Mouse (Mus musculus) cerebellum, adult 9-10 months (tissue): ENCODE measurements at regions not wholly inside any gene's neighbourhood (a gene's known extent, or its start where the extent isn't known, plus 50 kb on each side); places are given as distances from the start of the nearest gene placed in this dataset.

ENCODE experiments used
- DNase-seq: peaks from one replicate; pipeline ENCODE4 v3.0.0; 2022

- peak; percentile 68 for DNase-seq
These were observed 173.1 kb upstream of the Clint1 start for GRCm38 (mm10) chr11:45678666-45679292.

- no peak for DNase-seq
These were observed 172.6 kb upstream of the Clint1 start for GRCm38 (mm10) chr11:45679293-45679673.

- DNase-seq = no peak
These were observed 166.3 kb upstream of the Clint1 start for GRCm38 (mm10) chr11:45685571-45685970.

GRCm38 (mm10) chr11:45693206-45693605 lies 158.6 kb upstream of the Clint1 start:
- DNase-seq = no peak

GRCm38 (mm10) chr11:45701506-45701905 lies 150.3 kb upstream of the Clint1 start:
- no peak for DNase-seq

- no peak for DNase-seq
These were observed 148.9 kb upstream of the Clint1 start for GRCm38 (mm10) chr11:45702916-45703315.

GRCm38 (mm10) chr11:45704411-45704810 lies 147.4 kb upstream of the Clint1 start:
- no peak for DNase-seq

GRCm38 (mm10) chr11:45718630-45719029 lies 133.2 kb upstream of the Clint1 start:
- no peak for DNase-seq

GRCm38 (mm10) chr11:45719821-45720220 lies 132.0 kb upstream of the Clint1 start:
- no peak for DNase-seq

- DNase-seq = no peak
These were observed 115.3 kb upstream of the Clint1 start for GRCm38 (mm10) chr11:45736561-45736960.

GRCm38 (mm10) chr11:45738331-45738730 lies 113.5 kb upstream of the Clint1 start:
- DNase-seq = no peak

GRCm38 (mm10) chr11:45745941-45746340 lies 105.9 kb upstream of the Clint1 start:
- no peak for DNase-seq

- DNase-seq = no peak
These were observed 101.6 kb upstream of the Clint1 start for GRCm38 (mm10) chr11:45750249-45750648.

- DNase-seq = peak; percentile 17
These were observed 99.6 kb upstream of the Clint1 start for GRCm38 (mm10) chr11:45752237-45752636.

- no peak for DNase-seq
These were observed 99.1 kb upstream of the Clint1 start for GRCm38 (mm10) chr11:45752791-45753190.

GRCm38 (mm10) chr11:45767081-45767480 lies 84.8 kb upstream of the Clint1 start:
- no peak for DNase-seq

- no peak for DNase-seq
These were observed 69.4 kb upstream of the Clint1 start for GRCm38 (mm10) chr11:45782435-45782834.

- no peak for DNase-seq
These were observed 66.0 kb upstream of the Clint1 start for GRCm38 (mm10) chr11:45785806-45786205.

GRCm38 (mm10) chr11:45787408-45787807 lies 64.4 kb upstream of the Clint1 start:
- DNase-seq = no peak

GRCm38 (mm10) chr11:45789886-45790285 lies 62.0 kb upstream of the Clint1 start:
- DNase-seq = no peak

GRCm38 (mm10) chr11:45790504-45790903 lies 61.3 kb upstream of the Clint1 start:
- no peak for DNase-seq

GRCm38 (mm10) chr11:45791696-45792095 lies 60.2 kb upstream of the Clint1 start:
- no peak for DNase-seq

GRCm38 (mm10) chr11:45794361-45794981 lies 57.4 kb upstream of the Clint1 start:
- no peak for DNase-seq

- DNase-seq = no peak
These were observed 56.5 kb upstream of the Clint1 start for GRCm38 (mm10) chr11:45795322-45795721.

GRCm38 (mm10) chr11:45795731-45796130 lies 56.1 kb upstream of the Clint1 start:
- DNase-seq = no peak
